Mouse (Mus musculus) kidney, postnatal 0 days (tissue): ENCODE data around the gene Alad. TPM values are rescaled to one million over a fixed set of nuclear protein-coding genes. Genes with fewer than 3 reads are reported as not detected.

ENCODE experiments used
- ATAC-seq: fragments of 200-750 bp; cut with Nextera tagmentation; replicated peaks from 2 replicates; pipeline ENCODE4 v1.8.0; 2017; ENCODE audit warnings: low read depth, moderate number of reproducible peaks, moderate TSS enrichment, moderate library complexity; ENCODE audit not compliant: low FRiP score
- DNase-seq: peaks from one replicate; pipeline ENCODE4 v3.0.0-alpha.2; 2016; ENCODE audit warnings: low spot score
- H3K27ac ChIP-seq: fragments of 300-500 bp; sonication (generic); 2 replicates; pipeline ENCODE4 v1.5.1; 2014; ENCODE audit warnings: mild to moderate bottlenecking
- H3K27me3 ChIP-seq: fragments of 300-500 bp; sonication (generic); 2 replicates; pipeline ENCODE4 v1.6.1; 2014; ENCODE audit warnings: low read length, mixed read lengths; ENCODE audit not compliant: insufficient read depth
- H3K36me3 ChIP-seq: fragments of 300-500 bp; sonication (generic); 2 replicates; pipeline ENCODE4 v1.6.1; 2014; ENCODE audit warnings: low read length, mixed read lengths; ENCODE audit not compliant: insufficient read depth
- H3K4me1 ChIP-seq: fragments of 300-500 bp; sonication (generic); replicated peaks from 2 replicates; pipeline ENCODE4 v1.6.1; 2014; ENCODE audit warnings: antibody characterized with exemption, low read length, mixed read lengths; ENCODE audit not compliant: insufficient read depth
- H3K4me2 ChIP-seq: fragments of 300-500 bp; sonication (generic); 2 replicates; pipeline ENCODE4 v1.6.1; 2014; ENCODE audit warnings: mild to moderate bottlenecking, low read length, moderate library complexity, mixed read lengths
- H3K4me3 ChIP-seq: fragments of 300-500 bp; sonication (generic); replicated peaks from 2 replicates; pipeline ENCODE4 v1.5.1; 2014; ENCODE audit warnings: low read depth, low read length
- H3K9ac ChIP-seq: fragments of 300-500 bp; sonication (generic); 2 replicates; pipeline ENCODE4 v1.6.1; 2014; ENCODE audit warnings: low read depth, low read length
- H3K9me3 ChIP-seq: fragments of 300-500 bp; sonication (generic); replicated peaks from 2 replicates; pipeline ENCODE4 v1.6.1; 2016; ENCODE audit warnings: low read length, inconsistent platforms, mixed read lengths
- CTCF ChIP-seq: IDR thresholded peaks from 2 replicates; pipeline ENCODE4 v1.5.1; 2016; ENCODE audit warnings: antibody characterized with exemption, low read depth, mild to moderate bottlenecking, moderate library complexity
- WGBS: fragments of 180-500 bp; shearing (Covaris S2); extraction: QIAGEN DNeasy Blood & Tissue Kit; methylation state at CpG from one replicate; pipeline ENCODE4 v1.1.7; 2014; 5-methylcytosine and 5-hydroxymethylcytosine counted together
- polyA plus RNA-seq: library from polyadenylated mRNA; unstranded; fragments of >200 nt; fragmentation: Nextera tagmentation; extraction: Ambion mirVana; gene quantifications from 2 replicates; pipeline ENCODE4 v1.2.1, GENCODE M21; 2015

Gene Alad
- polyA plus RNA-seq, 1 experiment from 2014 or later, result 109 TPM

DNA sequence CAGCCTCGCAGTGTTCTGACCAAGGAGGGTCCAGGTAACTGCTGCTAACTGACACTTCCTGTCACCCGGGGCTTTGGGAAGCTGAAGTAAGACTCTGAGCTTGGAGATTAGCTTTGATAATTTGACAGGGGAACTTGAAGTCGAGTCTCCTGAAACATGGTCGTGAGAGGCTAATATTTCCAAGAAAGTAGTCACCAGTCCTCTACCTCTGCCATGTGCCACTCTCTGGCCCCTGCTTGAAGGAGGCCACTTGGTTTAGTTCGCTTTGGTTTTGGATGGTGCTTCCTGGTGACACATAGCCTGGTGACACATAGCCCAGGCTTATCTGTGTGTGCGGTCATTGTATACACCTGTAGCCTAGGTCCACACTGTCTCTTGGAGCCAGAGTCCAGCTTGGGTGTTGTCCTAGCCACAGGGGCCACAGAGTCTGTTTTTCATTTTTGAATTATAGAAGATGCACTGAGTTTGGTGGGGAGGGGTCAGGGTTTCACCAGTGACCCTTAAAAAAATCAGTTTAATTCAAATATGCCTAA is 40.1 kb upstream of the Alad start, which contains the start of gene Rgs3:
TSS of gene Rgs3 (plus strand) at position 51 of the 533 bp plus-strand sequence.
- WGBS, result 53% methylated on average over 6 of the region's 6 CpGs
- DNase-seq, result no peak

GRCm38 (mm10) chr4:62557436-62557835 is 37.7 kb upstream of the Alad start:
- Histone ChIP-seq H3K9me3 (no peaks in the 10 kb centered on the region), H3K27me3 (no peaks in the 10 kb centered on the region), H3K36me3 (no peaks in the 10 kb centered on the region), H3K4me3 (no peak overlapping the region), H3K9ac (no peak overlapping the region), H3K4me2 (no peak overlapping the region), H3K27ac (no peak overlapping the region), H3K4me1 (no peaks in the 10 kb centered on the region)
- no peak for ATAC-seq
- WGBS, result 43% methylated on average over 3 of the region's 3 CpGs
- no peak for TF ChIP-seq CTCF
- peak; percentile 51 for DNase-seq

More for the DNA sequence above, 40.1 kb upstream of the Alad start, which contains the start of gene Rgs3:
- no peak for TF ChIP-seq CTCF
- ATAC-seq, result no peak
- Histone ChIP-seq H3K36me3 (no peaks in the 10 kb centered on the region), H3K4me3 (no peak within 1 kb of the TSS), H3K27me3 (no peaks in the 10 kb centered on the region), H3K27ac (no peak within 1 kb of the TSS), H3K4me2 (no peak within 1 kb of the TSS), H3K9me3 (no peaks in the 10 kb centered on the region), H3K4me1 (no peaks in the 10 kb centered on the region), H3K9ac (no peak within 1 kb of the TSS)

GRCm38 (mm10) chr4:62551966-62552365 is 32.2 kb upstream of the Alad start:
- Histone ChIP-seq H3K9ac (no peak overlapping the region), H3K4me1 (no peaks in the 10 kb centered on the region), H3K27ac (no peak overlapping the region), H3K9me3 (no peaks in the 10 kb centered on the region), H3K36me3 (no peaks in the 10 kb centered on the region), H3K27me3 (no peaks in the 10 kb centered on the region), H3K4me2 (no peak overlapping the region), H3K4me3 (no peak overlapping the region)
- TF ChIP-seq CTCF, result no peak
- 66% methylated on average over 7 of the region's 7 CpGs for WGBS
- DNase-seq, result no peak
- ATAC-seq, result no peak

DNA sequence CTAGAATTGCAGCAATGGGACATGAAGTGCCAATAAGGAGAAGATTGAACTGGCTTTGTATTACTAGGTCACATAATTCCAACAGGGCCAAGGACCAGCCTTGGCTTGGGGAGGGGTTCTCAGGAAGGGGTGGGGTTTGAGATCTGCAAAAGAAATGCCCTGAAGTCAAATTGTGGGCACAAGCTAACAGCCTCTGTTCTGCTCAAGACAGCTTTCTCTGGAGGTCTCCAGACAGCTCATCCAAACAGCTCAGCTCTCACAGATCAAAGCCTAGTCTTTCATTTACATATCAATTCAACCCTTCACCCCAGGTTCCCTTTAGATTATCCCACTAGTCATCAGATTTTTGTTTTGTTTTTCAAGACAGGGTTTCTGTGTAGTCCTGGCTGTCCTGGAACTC is 25.1 kb upstream of the Alad start:
- no peak for DNase-seq
- Histone ChIP-seq H3K36me3 (no peaks in the 10 kb centered on the region), H3K4me2 (no peak overlapping the region), H3K4me3 (no peak overlapping the region), H3K27me3 (no peaks in the 10 kb centered on the region), H3K9me3 (no peaks in the 10 kb centered on the region), H3K4me1 (no peaks in the 10 kb centered on the region), H3K9ac (no peak overlapping the region), H3K27ac (no peak overlapping the region)
- TF ChIP-seq CTCF, result no peak
- ATAC-seq, result no peak

DNA sequence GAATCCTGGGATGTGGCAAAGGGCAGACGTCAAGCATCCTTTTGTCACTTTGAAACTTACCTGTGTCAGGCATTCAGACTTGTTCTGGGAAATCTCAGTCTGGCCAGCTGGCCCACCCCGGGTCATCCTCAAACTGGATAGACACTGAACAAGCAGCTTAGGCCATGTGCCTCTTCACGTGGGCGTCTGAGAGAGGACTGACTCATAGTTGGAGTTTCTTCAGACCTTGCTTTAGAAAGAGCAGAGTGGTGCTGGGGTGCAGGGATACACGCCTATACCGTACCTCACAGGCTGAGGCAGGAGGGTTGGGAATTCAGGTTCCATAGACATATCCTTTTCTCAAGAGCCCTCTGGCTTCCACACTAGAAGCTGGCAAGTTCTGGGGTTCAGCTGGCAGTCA is 24.1 kb upstream of the Alad start:
- H3K9ac ChIP-seq, result no peak overlapping the region
- no peak for ATAC-seq
- no peaks in the 10 kb centered on the region for H3K36me3 ChIP-seq
- no peak for DNase-seq
- H3K27me3 ChIP-seq, result no peaks in the 10 kb centered on the region
- TF ChIP-seq CTCF, result no peak
- no peak overlapping the region for H3K27ac ChIP-seq
- H3K4me2 ChIP-seq, result no peak overlapping the region
- no peaks in the 10 kb centered on the region for H3K4me1 ChIP-seq
- H3K9me3 ChIP-seq, result no peaks in the 10 kb centered on the region
- 84% methylated on average over 6 of the region's 6 CpGs for WGBS
- no peak overlapping the region for H3K4me3 ChIP-seq

DNA sequence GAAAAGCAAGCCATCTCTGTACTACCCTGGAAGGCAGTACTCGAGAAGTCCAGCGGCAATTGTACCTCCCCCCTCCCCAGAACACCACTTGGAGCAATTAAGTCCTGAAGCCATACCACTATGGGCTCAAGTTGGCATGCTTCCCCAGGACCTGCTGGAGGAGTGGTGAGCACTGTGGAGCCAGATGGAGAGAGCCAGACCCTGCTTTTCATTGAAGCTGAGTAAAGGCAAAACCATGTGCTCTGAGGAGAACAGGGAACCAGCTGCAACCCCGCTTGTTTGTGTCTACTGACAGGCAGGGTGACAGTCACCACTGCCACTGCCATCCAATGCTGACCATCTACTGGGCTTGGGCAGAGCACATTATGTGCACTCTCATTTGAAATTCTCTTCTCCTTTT is 22.1 kb upstream of the Alad start:
- ATAC-seq (no peak), DNase-seq (no peak)
- Histone ChIP-seq H3K36me3 (no peaks in the 10 kb centered on the region), H3K27ac (no peak overlapping the region), H3K4me3 (no peak overlapping the region), H3K9me3 (no peaks in the 10 kb centered on the region), H3K9ac (no peak overlapping the region), H3K27me3 (no peaks in the 10 kb centered on the region), H3K4me2 (no peak overlapping the region), H3K4me1 (no peaks in the 10 kb centered on the region)
- WGBS, result 64% methylated on average over 3 of the region's 3 CpGs
- TF ChIP-seq CTCF, result no peak

- Histone ChIP-seq H3K9ac (no peak overlapping the region), H3K27ac (no peak overlapping the region), H3K4me3 (no peak overlapping the region), H3K27me3 (no peaks in the 10 kb centered on the region), H3K4me2 (no peak overlapping the region), H3K4me1 (no peaks in the 10 kb centered on the region), H3K9me3 (no peaks in the 10 kb centered on the region), H3K36me3 (no peaks in the 10 kb centered on the region)
- no peak for TF ChIP-seq CTCF
- ATAC-seq, result no peak
- 80% methylated on average over 6 of the region's 6 CpGs for WGBS
- no peak for DNase-seq
These were observed 14.0 kb upstream of the Alad start for GRCm38 (mm10) chr4:62533729-62534128.
